Mouse (Mus musculus) heart, adult 2 months (tissue): Measurements from ENCODE around the gene Mta2.

Experiments used
- CTCF ChIP-seq: fragments of 200-600 bp; IDR thresholded peaks from 2 replicates; pipeline ENCODE4 v1.8.1; 2022; ENCODE audit warnings: antibody characterized with exemption, mild to moderate bottlenecking, moderate library complexity
- POLR2A ChIP-seq: fragments of 200-500 bp; IDR thresholded peaks from 2 replicates; pipeline ENCODE4 v1.6.1; 2011; ENCODE audit warnings: mild to moderate bottlenecking, low read depth, low read length, control low read depth; ENCODE audit not compliant: insufficient read depth

DNA sequence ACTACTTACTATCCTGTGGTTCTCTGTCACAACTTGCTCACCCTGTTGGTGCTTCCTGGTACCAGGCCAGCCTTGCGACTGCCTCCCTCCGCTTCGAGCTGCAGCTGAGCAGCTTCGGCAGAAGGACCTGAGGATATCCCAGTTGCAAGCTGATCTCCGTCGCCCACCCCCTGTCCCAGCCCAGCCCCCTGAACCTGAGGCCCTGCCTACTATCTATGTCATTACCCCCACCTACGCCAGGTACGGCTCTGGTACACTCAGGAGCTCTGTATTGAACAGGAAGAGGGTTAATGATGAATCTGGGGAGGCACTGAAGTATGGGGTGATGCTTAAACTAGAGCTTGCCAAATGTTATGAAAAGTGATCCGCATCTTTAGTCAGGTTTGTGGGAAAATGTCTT is 19.9 kb upstream of the Mta2 start:
- no peak for TF ChIP-seq POLR2A
- TF ChIP-seq CTCF, result no peak
